Mouse (Mus musculus): ENCODE data around the gene Prss35. TPM values are rescaled to one million over a fixed set of nuclear protein-coding genes. Genes with fewer than 3 reads are reported as not detected.

Gene Prss35
- 54.8 and 55.6 TPM in 2 replicates for polyA plus RNA-seq (2012; rRNA removed)
- 75.5 and 80.8 TPM in 2 replicates for polyA plus RNA-seq (2014; fragmentation: Nextera tagmentation; extraction: Ambion mirVana)

DNA sequence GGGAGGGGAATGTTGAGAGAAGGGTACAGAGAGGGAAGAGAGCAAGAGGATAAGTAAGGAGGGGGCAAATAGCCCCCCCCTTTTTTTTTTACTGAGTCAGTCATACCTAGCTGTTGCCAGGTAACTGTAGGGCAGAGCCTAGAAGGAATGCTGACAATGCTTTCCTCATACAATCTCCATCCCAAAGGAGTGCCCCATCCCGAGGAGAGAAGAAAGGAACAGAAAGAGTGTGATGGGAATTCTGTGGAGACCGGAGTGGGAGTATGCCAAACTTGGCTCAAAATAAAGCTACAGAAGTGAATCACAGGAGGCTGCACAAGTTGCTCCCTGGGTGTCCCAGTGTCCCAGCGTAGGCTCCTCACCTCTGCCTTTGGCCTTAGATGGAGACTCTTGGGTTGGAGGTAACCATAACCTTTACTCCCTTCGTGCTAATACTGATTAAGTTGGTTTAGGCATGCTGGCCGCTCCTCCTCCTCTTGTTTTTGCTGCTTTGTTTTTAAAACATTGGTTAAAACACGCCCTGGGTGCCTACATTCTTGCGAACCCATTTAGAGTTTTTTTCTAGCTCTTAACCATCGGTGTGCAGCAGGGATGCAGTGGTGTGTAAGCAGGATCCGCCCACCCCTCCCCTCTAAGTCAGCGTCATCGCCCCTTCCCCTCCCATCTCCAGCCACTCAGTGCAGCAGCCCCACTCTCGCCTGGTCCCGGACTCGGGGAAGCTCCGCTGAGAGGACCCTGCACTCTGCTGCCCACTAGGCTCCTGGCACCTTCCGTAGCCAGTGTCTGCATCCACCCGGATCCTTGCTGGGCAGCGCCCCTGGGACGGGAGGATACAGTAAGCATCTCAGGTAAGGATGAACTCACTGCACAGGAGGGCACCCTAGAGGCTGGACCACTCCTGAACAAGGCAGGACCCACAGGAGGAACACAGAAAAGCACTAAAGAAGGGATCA is at the start of gene Prss35:
Prss35 (plus strand) TSS at position 691 of the 953 bp plus-strand sequence.
- H3K4me1 ChIP-seq (ENCODE audit: control insufficient read depth, insufficient read depth, low read length) = peaks cover 5% of the 10 kb centered on the region
- H3K4me2 ChIP-seq (replicated peaks; ENCODE audit: low read depth, low read length, severe bottlenecking) = peak within 1 kb of the TSS; percentile 61
- WGBS = 5% methylated on average over 19 of the region's 19 CpGs
- no peaks in the 10 kb centered on the region for H3K9me3 ChIP-seq (ENCODE audit: control insufficient read depth, low read length)
- no peaks in the 10 kb centered on the region for H3K36me3 ChIP-seq (ENCODE audit: control insufficient read depth, insufficient read depth, low read length)
- DNase-seq (ENCODE audit: low spot score) (peak; percentile 59), ATAC-seq (ENCODE audit: low FRiP score, low read depth) (peak; percentile 82)
- no peaks in the 10 kb centered on the region for H3K27me3 ChIP-seq (ENCODE audit: control insufficient read depth, insufficient read depth, low read length)
- no peak for TF ChIP-seq POLR2A (IDR thresholded peaks at IDR 0.05; ENCODE audit: borderline replicate concordance, extremely low read depth, insufficient read depth, insufficient read length)
- H3K9ac ChIP-seq (ENCODE audit: low read depth, low read length, severe bottlenecking) = peak within 1 kb of the TSS; percentile 57
- H3K27ac ChIP-seq (replicated peaks; ENCODE audit: low read depth, low read length) = 0 out of 2 replicates have a peak within 1 kb of the TSS, but pooled peaks have one; percentile 39
- peak within 1 kb of the TSS; percentile 41 for H3K4me3 ChIP-seq (replicated peaks; ENCODE audit: low read length)

DNA sequence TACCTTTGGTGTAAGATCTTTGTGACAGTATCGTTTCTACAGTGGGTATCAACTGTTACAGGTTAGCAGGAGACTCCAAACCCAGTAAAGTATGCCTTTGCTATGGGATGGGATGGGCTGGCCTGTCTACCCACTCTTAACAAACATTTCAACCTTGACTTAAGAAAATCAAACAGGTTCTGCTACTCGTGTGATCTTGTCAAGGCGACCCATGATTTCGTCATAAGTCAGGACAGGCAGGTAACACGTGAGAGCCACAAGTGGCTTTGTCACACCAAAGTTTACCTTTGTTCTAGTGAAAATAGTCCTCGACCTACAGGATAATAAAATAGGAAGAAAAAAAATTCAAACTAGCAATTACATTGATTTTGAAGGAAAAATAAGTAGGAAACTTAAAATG is 49.5 kb upstream of the Prss35 start:
- DNase-seq (ENCODE audit: low spot score) (no peak), ATAC-seq (ENCODE audit: low FRiP score, low read depth) (no peak)
- Histone ChIP-seq H3K9me3 (ENCODE audit: control insufficient read depth, low read length) (no peaks in the 10 kb centered on the region), H3K4me3 (replicated peaks; ENCODE audit: low read length) (no peak overlapping the region), H3K4me1 (ENCODE audit: control insufficient read depth, insufficient read depth, low read length) (no peaks in the 10 kb centered on the region), H3K36me3 (ENCODE audit: control insufficient read depth, insufficient read depth, low read length) (no peaks in the 10 kb centered on the region), H3K27me3 (ENCODE audit: control insufficient read depth, insufficient read depth, low read length) (no peaks in the 10 kb centered on the region), H3K27ac (replicated peaks; ENCODE audit: low read depth, low read length) (no peak overlapping the region), H3K4me2 (replicated peaks; ENCODE audit: low read depth, low read length, severe bottlenecking) (no peak overlapping the region), H3K9ac (ENCODE audit: low read depth, low read length, severe bottlenecking) (no peak overlapping the region)
- 82% methylated on average over 6 of the region's 6 CpGs for WGBS
- TF ChIP-seq POLR2A (IDR thresholded peaks at IDR 0.05; ENCODE audit: borderline replicate concordance, extremely low read depth, insufficient read depth, insufficient read length) = no peak

DNA sequence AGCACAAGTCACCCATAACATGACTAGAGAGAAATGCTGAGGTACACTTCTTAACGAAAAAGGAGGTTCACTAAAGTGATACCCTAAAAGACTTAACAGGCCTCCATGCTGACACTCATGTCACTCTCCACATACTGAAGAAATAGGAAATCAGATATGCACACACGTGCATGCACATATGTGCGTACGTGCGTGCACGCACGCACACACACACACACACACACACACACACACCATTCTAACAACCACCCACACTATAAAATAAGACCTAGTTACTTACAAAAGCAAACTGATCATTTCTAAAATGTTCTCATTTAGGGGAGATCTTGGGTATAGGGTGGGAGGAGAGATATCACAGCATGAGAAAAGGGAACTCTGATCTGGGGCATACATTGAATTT is 48.8 kb upstream of the Prss35 start:
- no peak overlapping the region for H3K27ac ChIP-seq (replicated peaks; ENCODE audit: low read depth, low read length)
- WGBS = 96% methylated on average over 7 of the region's 7 CpGs
- no peaks in the 10 kb centered on the region for H3K27me3 ChIP-seq (ENCODE audit: control insufficient read depth, insufficient read depth, low read length)
- H3K9me3 ChIP-seq (ENCODE audit: control insufficient read depth, low read length) = no peaks in the 10 kb centered on the region
- ATAC-seq (ENCODE audit: low FRiP score, low read depth) (no peak), DNase-seq (ENCODE audit: low spot score) (no peak)
- H3K4me2 ChIP-seq (replicated peaks; ENCODE audit: low read depth, low read length, severe bottlenecking) = peak overlapping the region; percentile 81
- no peak for TF ChIP-seq POLR2A (IDR thresholded peaks at IDR 0.05; ENCODE audit: borderline replicate concordance, extremely low read depth, insufficient read depth, insufficient read length)
- no peaks in the 10 kb centered on the region for H3K4me1 ChIP-seq (ENCODE audit: control insufficient read depth, insufficient read depth, low read length)
- no peaks in the 10 kb centered on the region for H3K36me3 ChIP-seq (ENCODE audit: control insufficient read depth, insufficient read depth, low read length)
- no peak overlapping the region for H3K9ac ChIP-seq (ENCODE audit: low read depth, low read length, severe bottlenecking)
- peak overlapping the region; percentile 60 for H3K4me3 ChIP-seq (replicated peaks; ENCODE audit: low read length)

DNA sequence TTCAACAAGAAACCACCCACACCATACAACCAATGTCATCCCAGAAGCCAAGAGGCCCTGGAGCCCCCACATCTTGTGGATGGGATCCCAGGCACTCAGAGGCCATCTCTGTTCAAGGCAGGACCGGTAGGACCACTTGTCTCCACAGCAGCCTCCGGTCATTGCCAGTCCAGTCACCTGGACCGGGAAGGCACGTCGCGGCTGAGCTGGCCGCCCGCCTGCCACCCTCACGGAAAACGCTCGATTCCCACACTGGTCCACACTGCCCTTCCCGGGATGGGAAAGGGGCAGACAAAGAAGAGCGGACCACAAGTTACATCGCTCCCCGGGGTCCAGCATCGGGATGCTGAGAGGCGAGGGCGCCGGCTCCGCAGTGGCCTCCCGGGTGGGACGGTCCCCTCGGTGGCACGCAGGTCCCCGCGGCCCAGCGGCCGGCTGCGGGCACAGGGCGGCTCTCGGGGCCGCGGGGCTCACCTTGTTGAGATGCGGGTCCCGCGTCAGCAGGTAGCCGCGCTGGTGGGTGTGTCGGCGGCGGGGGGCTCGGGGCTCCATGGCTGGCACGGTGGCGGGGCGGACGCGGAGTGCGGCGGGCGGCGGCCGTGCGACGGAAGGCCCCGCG is 48.1 kb upstream of the Prss35 start:
- Histone ChIP-seq H3K9ac (ENCODE audit: low read depth, low read length, severe bottlenecking) (peak overlapping the region; percentile 85), H3K27me3 (ENCODE audit: control insufficient read depth, insufficient read depth, low read length) (no peaks in the 10 kb centered on the region), H3K4me1 (ENCODE audit: control insufficient read depth, insufficient read depth, low read length) (no peaks in the 10 kb centered on the region), H3K4me2 (replicated peaks; ENCODE audit: low read depth, low read length, severe bottlenecking) (peak overlapping the region; percentile 81), H3K9me3 (ENCODE audit: control insufficient read depth, low read length) (no peaks in the 10 kb centered on the region), H3K27ac (replicated peaks; ENCODE audit: low read depth, low read length) (peak overlapping the region; percentile 50), H3K4me3 (replicated peaks; ENCODE audit: low read length) (peak overlapping the region; percentile 60), H3K36me3 (ENCODE audit: control insufficient read depth, insufficient read depth, low read length) (no peaks in the 10 kb centered on the region)
- TF ChIP-seq POLR2A (IDR thresholded peaks at IDR 0.05; ENCODE audit: borderline replicate concordance, extremely low read depth, insufficient read depth, insufficient read length) = no peak
- DNase-seq (ENCODE audit: low spot score) (no peak), ATAC-seq (ENCODE audit: low FRiP score, low read depth) (peak; percentile 42; the same call in 1 of the 2 replicates)
- 7% methylated on average over 20 of the region's 56 CpGs for WGBS

DNA sequence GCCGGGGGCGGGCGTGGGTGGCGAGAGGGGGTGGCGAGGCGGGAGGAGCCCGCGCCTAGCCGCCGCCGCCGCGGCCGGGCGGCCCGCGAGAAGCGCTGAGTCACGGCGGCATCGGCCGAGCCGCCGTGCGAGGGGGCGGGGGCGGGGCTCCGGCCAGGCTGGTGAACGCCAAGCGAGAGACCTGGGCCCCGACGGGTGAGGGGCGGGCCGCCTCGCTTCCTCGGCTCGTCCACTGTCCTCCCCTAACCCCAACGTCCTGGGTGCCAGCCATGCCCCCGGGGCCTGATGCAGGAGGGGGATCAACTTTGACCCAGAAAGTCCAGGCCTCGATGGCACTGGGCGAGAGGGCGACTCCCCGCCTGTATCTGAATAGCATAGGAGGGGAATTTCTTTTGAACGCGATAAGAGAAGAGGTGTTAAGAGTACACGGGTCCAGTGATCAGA is 47.6 kb upstream of the Prss35 start, which contains the start of gene Me1:
Me1 (minus strand) TSS at position 136 of the 444 bp plus-strand sequence.
- no peaks in the 10 kb centered on the region for H3K9me3 ChIP-seq (ENCODE audit: control insufficient read depth, low read length)
- DNase-seq (ENCODE audit: low spot score) (no peak), ATAC-seq (ENCODE audit: low FRiP score, low read depth) (peak; percentile 83)
- H3K4me2 ChIP-seq (replicated peaks; ENCODE audit: low read depth, low read length, severe bottlenecking) = peak within 1 kb of the TSS; percentile 81
- no peak for TF ChIP-seq POLR2A (IDR thresholded peaks at IDR 0.05; ENCODE audit: borderline replicate concordance, extremely low read depth, insufficient read depth, insufficient read length)
- H3K4me1 ChIP-seq (ENCODE audit: control insufficient read depth, insufficient read depth, low read length) = no peaks in the 10 kb centered on the region
- 1% methylated on average over 34 of the region's 46 CpGs for WGBS
- H3K36me3 ChIP-seq (ENCODE audit: control insufficient read depth, insufficient read depth, low read length) = no peaks in the 10 kb centered on the region
- H3K27ac ChIP-seq (replicated peaks; ENCODE audit: low read depth, low read length) = peak within 1 kb of the TSS; percentile 50
- H3K9ac ChIP-seq (ENCODE audit: low read depth, low read length, severe bottlenecking) = peak within 1 kb of the TSS; percentile 85
- no peaks in the 10 kb centered on the region for H3K27me3 ChIP-seq (ENCODE audit: control insufficient read depth, insufficient read depth, low read length)
- peak within 1 kb of the TSS; percentile 60 for H3K4me3 ChIP-seq (replicated peaks; ENCODE audit: low read length)
